Mouse (Mus musculus) embryonic fibroblast, embryonic 13.5 days (primary cell): ENCODE measurements around the gene Zfyve9.

Experiments
- CTCF ChIP-seq: IDR thresholded peaks from 2 replicates; pipeline ENCODE4 v1.5.1; 2011; ENCODE audit warnings: mild to moderate bottlenecking, control low read depth, low read length, moderate library complexity, borderline replicate concordance; ENCODE audit not compliant: insufficient read depth
- POLR2A ChIP-seq: IDR thresholded peaks from 2 replicates; pipeline ENCODE4 v1.6.1; 2011; ENCODE audit warnings: low read depth, mild to moderate bottlenecking, control low read depth, low read length, moderate library complexity

DNA sequence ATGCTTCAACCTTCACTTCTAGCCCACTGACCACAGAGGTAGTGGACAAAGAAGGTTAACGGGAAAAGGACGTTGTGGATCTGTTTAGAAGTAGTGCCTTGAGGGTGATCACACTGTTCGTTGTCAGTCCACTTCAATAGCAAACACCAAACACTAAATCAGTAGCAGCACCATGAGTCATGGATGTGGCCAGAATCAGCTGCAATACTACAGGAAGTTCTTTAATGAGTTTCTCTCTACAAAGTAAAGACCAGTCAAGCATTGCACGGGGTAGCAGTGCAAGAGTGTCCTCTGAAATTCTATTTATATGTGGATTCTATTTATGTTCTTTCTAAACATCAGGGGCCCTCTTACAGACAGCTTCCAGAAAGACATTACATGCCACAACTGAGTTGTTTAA is 182.3 kb downstream of the Zfyve9 start:
- TF ChIP-seq POLR2A (no peak), CTCF (no peak)
